12 mouse cellular contexts compared by ENCODE assay signal in the genomic region with DNA sequence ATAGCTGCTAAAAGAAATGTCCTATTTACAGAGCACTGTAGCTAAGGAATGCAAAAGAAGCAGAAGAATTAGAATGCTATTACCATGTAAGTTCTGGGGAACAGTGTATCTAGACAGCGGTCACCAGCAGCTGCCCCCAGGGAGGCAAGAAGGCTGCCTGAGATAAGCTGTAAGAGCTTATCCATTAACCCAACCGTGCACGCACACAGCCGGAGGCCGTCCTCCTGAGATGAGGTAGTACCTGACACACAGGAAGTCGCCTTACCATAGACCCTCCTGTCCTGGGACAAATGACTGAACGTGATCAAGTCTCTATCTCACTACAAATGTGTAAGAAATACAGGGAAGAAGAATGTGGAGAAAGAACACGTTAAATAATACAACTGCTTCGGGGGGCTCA. TPM values are rescaled to one million over a fixed set of nuclear protein-coding genes. Genes with fewer than 3 reads are reported as not detected.
DNase-seq lines count a peak whose midpoint lies in the region; ATAC-seq and TF ChIP-seq lines count a peak whose summit lies in the region.
"Had no signal": no experiment of that assay in that cellular context is flagged by ENCODE, and none has a peak within 500 bp of the region (broad histone marks: within the 10 kb centered on the region; RNA-seq: fewer than 3 reads in every experiment).

No protein-coding gene starts in this region.

- no peak overlapping the region for H3K4me2 ChIP-seq in forebrain, embryonic 11.5 days (ENCODE audit: low read depth, low read length, severe bottlenecking)
- H3K4me2 ChIP-seq in forebrain, embryonic 15.5 days (replicated peaks) = no peak overlapping the region
- H3K4me2 ChIP-seq in stomach, embryonic 14.5 days (replicated peaks; ENCODE audit: low read depth, low read length) = no peak overlapping the region
- no peak overlapping the region for H3K4me2 ChIP-seq in stomach, postnatal 0 days (replicated peaks; ENCODE audit: low read depth)
- peak overlapping the region; percentile 57 for H3K4me2 ChIP-seq in liver, embryonic 13.5 days
- H3K4me2 ChIP-seq in stomach, embryonic 16.5 days (ENCODE audit: low read depth, low read length) = no peak overlapping the region
- H3K4me2 ChIP-seq: limb, embryonic 12.5 days had no signal

- TF ChIP-seq EP300 in stomach, postnatal 0 days (optimal IDR thresholded peaks at IDR 0.05) = no peak

- TF ChIP-seq CTCF in stomach, postnatal 0 days (IDR thresholded peaks at IDR 0.05; ENCODE audit: low read depth) = no peak
- no peak for TF ChIP-seq CTCF in gastrocnemius, adult 2 months (IDR thresholded peaks at IDR 0.05)

- H3K27me3 ChIP-seq in forebrain, embryonic 11.5 days (ENCODE audit: control insufficient read depth, insufficient read depth, low read length) = no peaks in the 10 kb centered on the region
- H3K27me3 ChIP-seq in forebrain, embryonic 15.5 days = no peaks in the 10 kb centered on the region
- H3K27me3 ChIP-seq in stomach, embryonic 14.5 days (ENCODE audit: control insufficient read depth, insufficient read depth, low read length) = no peaks in the 10 kb centered on the region
- no peaks in the 10 kb centered on the region for H3K27me3 ChIP-seq in stomach, postnatal 0 days (ENCODE audit: control insufficient read depth, insufficient read depth, low read length)
- no peaks in the 10 kb centered on the region for H3K27me3 ChIP-seq in liver, embryonic 13.5 days
- no peaks in the 10 kb centered on the region for H3K27me3 ChIP-seq in stomach, embryonic 16.5 days (ENCODE audit: control insufficient read depth, insufficient read depth, low read length)
- H3K27me3 ChIP-seq: limb, embryonic 12.5 days had no signal

- H3K9ac ChIP-seq in forebrain, embryonic 11.5 days (ENCODE audit: low read length) = no peak overlapping the region
- no peak overlapping the region for H3K9ac ChIP-seq in forebrain, embryonic 15.5 days (replicated peaks)
- H3K9ac ChIP-seq in stomach, embryonic 14.5 days (replicated peaks; ENCODE audit: low read depth, low read length) = no peak overlapping the region
- H3K9ac ChIP-seq in stomach, postnatal 0 days (ENCODE audit: low read length) = no peak overlapping the region
- H3K9ac ChIP-seq in liver, embryonic 13.5 days = peak overlapping the region; percentile 51
- H3K9ac ChIP-seq in stomach, embryonic 16.5 days (ENCODE audit: low read length) = no peak overlapping the region
- H3K9ac ChIP-seq: limb, embryonic 12.5 days had no signal

- no peak for ATAC-seq in forebrain, embryonic 11.5 days (replicated peaks; ENCODE audit: low FRiP score)
- ATAC-seq in forebrain, embryonic 15.5 days (replicated peaks) = no peak
- peak; percentile 85; the same call in 1 of the 2 replicates for ATAC-seq in stomach, embryonic 14.5 days (ENCODE audit: insufficient number of reproducible peaks, insufficient read depth, low FRiP score, low read depth)
- ATAC-seq in stomach, postnatal 0 days (ENCODE audit: low FRiP score, low TSS enrichment) = no peak
- ATAC-seq in liver, embryonic 13.5 days (ENCODE audit: low read depth) = peak; percentile 100
- peak; percentile 86; the same call in 1 of the 2 replicates for ATAC-seq in stomach, embryonic 16.5 days (ENCODE audit: insufficient read depth, low FRiP score)

- intact Hi-C loops in gastrocnemius, adult 2 months (cut with DNase I) = no loop called here

- peak; percentile 55 for DNase-seq in forebrain, embryonic 11.5 days (ENCODE audit: low spot score)
- no peak for DNase-seq in stomach, postnatal 0 days (ENCODE audit: low spot score)
- peak; percentile 88 for DNase-seq in liver, embryonic 13.5 days
- no peak for DNase-seq in gastrocnemius, adult 2 months
- no peak for DNase-seq in adrenal gland, adult 8-10 months
- DNase-seq: cerebellum, adult 2 months; gastrocnemius, postnatal 25 days had no signal

- H3K36me3 ChIP-seq in forebrain, embryonic 11.5 days (ENCODE audit: control insufficient read depth, insufficient read depth, low read length) = no peaks in the 10 kb centered on the region; the same call in none of the 2 replicates
- H3K36me3 ChIP-seq in forebrain, embryonic 15.5 days = peaks cover 11% of the 10 kb centered on the region
- H3K36me3 ChIP-seq in stomach, embryonic 14.5 days (ENCODE audit: control insufficient read depth, insufficient read depth, low read length) = peaks cover 2% of the 10 kb centered on the region; the same call in 1 of the 2 replicates
- H3K36me3 ChIP-seq in stomach, postnatal 0 days (ENCODE audit: control insufficient read depth, insufficient read depth, low read length) = no peaks in the 10 kb centered on the region; the same call in 1 of the 2 replicates
- peaks cover 32% of the 10 kb centered on the region for H3K36me3 ChIP-seq in liver, embryonic 13.5 days
- H3K36me3 ChIP-seq in stomach, embryonic 16.5 days (ENCODE audit: control insufficient read depth, insufficient read depth, low read length) = peaks cover 3% of the 10 kb centered on the region; the same call in 1 of the 2 replicates

- H3K27ac ChIP-seq in forebrain, embryonic 11.5 days (ENCODE audit: low read depth, low read length) = no peak overlapping the region
- no peak overlapping the region for H3K27ac ChIP-seq in forebrain, embryonic 15.5 days (replicated peaks)
- H3K27ac ChIP-seq in stomach, embryonic 14.5 days (ENCODE audit: low read length) = no peak overlapping the region
- H3K27ac ChIP-seq in stomach, postnatal 0 days (replicated peaks) = no peak overlapping the region
- peak overlapping the region; percentile 91 for H3K27ac ChIP-seq in liver, embryonic 13.5 days
- no peak overlapping the region for H3K27ac ChIP-seq in stomach, embryonic 16.5 days (ENCODE audit: low read length)
- H3K27ac ChIP-seq in gastrocnemius, adult 2 months = no peak overlapping the region
- H3K27ac ChIP-seq: hindbrain, embryonic 10.5 days; limb, embryonic 12.5 days had no signal

- no peaks in the 10 kb centered on the region for H3K4me1 ChIP-seq in forebrain, embryonic 11.5 days (replicated peaks; ENCODE audit: control insufficient read depth, insufficient read depth, low read length)
- no peaks in the 10 kb centered on the region for H3K4me1 ChIP-seq in forebrain, embryonic 15.5 days
- H3K4me1 ChIP-seq in stomach, embryonic 14.5 days (ENCODE audit: control insufficient read depth, insufficient read depth, low read length) = no peaks in the 10 kb centered on the region
- no peaks in the 10 kb centered on the region for H3K4me1 ChIP-seq in stomach, postnatal 0 days (replicated peaks; ENCODE audit: control insufficient read depth, insufficient read depth)
- H3K4me1 ChIP-seq in liver, embryonic 13.5 days (replicated peaks) = peaks cover 55% of the 10 kb centered on the region
- H3K4me1 ChIP-seq in stomach, embryonic 16.5 days (ENCODE audit: control insufficient read depth, insufficient read depth, low read length) = no peaks in the 10 kb centered on the region
- H3K4me1 ChIP-seq: hindbrain, embryonic 10.5 days; limb, embryonic 12.5 days had no signal

- H3K9me3 ChIP-seq in forebrain, embryonic 11.5 days (ENCODE audit: control insufficient read depth, low read length) = no peaks in the 10 kb centered on the region
- no peaks in the 10 kb centered on the region for H3K9me3 ChIP-seq in forebrain, embryonic 15.5 days
- no peaks in the 10 kb centered on the region for H3K9me3 ChIP-seq in stomach, embryonic 14.5 days (ENCODE audit: control insufficient read depth, low read depth, low read length)
- H3K9me3 ChIP-seq in stomach, postnatal 0 days (ENCODE audit: control insufficient read depth, low read length) = no peaks in the 10 kb centered on the region
- H3K9me3 ChIP-seq in liver, embryonic 13.5 days (replicated peaks) = no peaks in the 10 kb centered on the region
- no peaks in the 10 kb centered on the region for H3K9me3 ChIP-seq in stomach, embryonic 16.5 days (replicated peaks; ENCODE audit: control insufficient read depth, low read length)
- H3K9me3 ChIP-seq: hindbrain, embryonic 10.5 days; limb, embryonic 12.5 days had no signal

- 95% methylated on average over 9 of the region's 9 CpGs for WGBS in forebrain, embryonic 11.5 days
- 93% methylated on average over 9 of the region's 9 CpGs for WGBS in forebrain, embryonic 15.5 days
- 81% methylated on average over 9 of the region's 9 CpGs for WGBS in stomach, embryonic 14.5 days
- 72% methylated on average over 9 of the region's 9 CpGs for WGBS in stomach, postnatal 0 days
- WGBS in liver, embryonic 13.5 days (ENCODE audit: insufficient replicate concordance) = 20% methylated on average over 9 of the region's 9 CpGs
- 72% methylated on average over 9 of the region's 9 CpGs for WGBS in stomach, embryonic 16.5 days

- H3K4me3 ChIP-seq in forebrain, embryonic 11.5 days (ENCODE audit: low read depth, low read length) = no peak overlapping the region
- H3K4me3 ChIP-seq in forebrain, embryonic 15.5 days = no peak overlapping the region
- H3K4me3 ChIP-seq in stomach, embryonic 14.5 days (ENCODE audit: low read depth, low read length) = no peak overlapping the region
- H3K4me3 ChIP-seq in stomach, postnatal 0 days (ENCODE audit: low read depth, low read length) = no peak overlapping the region
- H3K4me3 ChIP-seq in liver, embryonic 13.5 days (replicated peaks) = no peak overlapping the region
- H3K4me3 ChIP-seq in stomach, embryonic 16.5 days (replicated peaks; ENCODE audit: low read length) = no peak overlapping the region
- H3K4me3 ChIP-seq in gastrocnemius, adult 2 months = no peak overlapping the region
- H3K4me3 ChIP-seq: hindbrain, embryonic 10.5 days; limb, embryonic 12.5 days had no signal

RNA-seq across cellular contexts. Expression of gene Ipo11, which starts 43.6 kb away (rescaled TPM):
- polyA plus RNA-seq in forebrain, embryonic 11.5 days (2014; fragmentation: Nextera tagmentation; extraction: Ambion mirVana) = 86.1 and 92.9 TPM in 2 replicates
- polyA plus RNA-seq in forebrain, embryonic 15.5 days (2015; fragmentation: Nextera tagmentation; extraction: Ambion mirVana) = 41.1 and 43.4 TPM in 2 replicates
- polyA plus RNA-seq in stomach, embryonic 14.5 days (2014; fragmentation: Nextera tagmentation; extraction: Ambion mirVana) = 49.3 and 51.9 TPM in 2 replicates
- 13.8 and 14.3 TPM in 2 replicates for polyA plus RNA-seq in stomach, postnatal 0 days (2015; fragmentation: Nextera tagmentation; extraction: Ambion mirVana)
- 40.7 and 46.7 TPM in 2 replicates for polyA plus RNA-seq in liver, embryonic 13.5 days (2015; fragmentation: Nextera tagmentation; extraction: Ambion mirVana)
- polyA plus RNA-seq in stomach, embryonic 16.5 days (2015; fragmentation: Nextera tagmentation; extraction: Ambion mirVana) = 43.0 and 43.9 TPM in 2 replicates
- total RNA-seq in gastrocnemius, adult 2 months (2021) = 10 to 100 TPM; 13.8 to 17.2 TPM
- 10 to 100 TPM; 35.5 to 40.7 (median 38.3) TPM for total RNA-seq in adrenal gland, adult 8-10 months (2022)

RNA-seq across cellular contexts. Expression of gene Dimt1, which starts 53.7 kb away (rescaled TPM):
- 49.3 and 52.0 TPM in 2 replicates for polyA plus RNA-seq in forebrain, embryonic 11.5 days (2014; fragmentation: Nextera tagmentation; extraction: Ambion mirVana)
- 42.4 and 43.4 TPM in 2 replicates for polyA plus RNA-seq in forebrain, embryonic 15.5 days (2015; fragmentation: Nextera tagmentation; extraction: Ambion mirVana)
- 52.3 and 55.9 TPM in 2 replicates for polyA plus RNA-seq in stomach, embryonic 14.5 days (2014; fragmentation: Nextera tagmentation; extraction: Ambion mirVana)
- polyA plus RNA-seq in stomach, postnatal 0 days (2015; fragmentation: Nextera tagmentation; extraction: Ambion mirVana) = 17.3 and 18.2 TPM in 2 replicates
- 23.9 and 27.7 TPM in 2 replicates for polyA plus RNA-seq in liver, embryonic 13.5 days (2015; fragmentation: Nextera tagmentation; extraction: Ambion mirVana)
- polyA plus RNA-seq in stomach, embryonic 16.5 days (2015; fragmentation: Nextera tagmentation; extraction: Ambion mirVana) = 34.8 and 40.8 TPM in 2 replicates
- 1 to 10 TPM; 6.3 to 6.9 TPM for total RNA-seq in gastrocnemius, adult 2 months (2021)
- 10 to 100 TPM; 11.7 to 19.7 (median 17.7) TPM for total RNA-seq in adrenal gland, adult 8-10 months (2022)

Comparison
In these comparisons a context has a peak if more than half of its experiments do, and no peak if none do; other contexts are left out.
1. ATAC-seq: peak in stomach, embryonic 14.5 days (single experiment), liver, embryonic 13.5 days (single experiment) and stomach, embryonic 16.5 days (single experiment); none in forebrain, embryonic 11.5 days (single experiment), forebrain, embryonic 15.5 days (single experiment) and stomach, postnatal 0 days (single experiment).
2. DNase-seq: peak in forebrain, embryonic 11.5 days (single experiment) and liver, embryonic 13.5 days (single experiment); none in stomach, postnatal 0 days (single experiment), gastrocnemius, adult 2 months (single experiment) and adrenal gland, adult 8-10 months (single experiment).